Mouse (Mus musculus): ENCODE data around the gene Spns1.

DNA sequence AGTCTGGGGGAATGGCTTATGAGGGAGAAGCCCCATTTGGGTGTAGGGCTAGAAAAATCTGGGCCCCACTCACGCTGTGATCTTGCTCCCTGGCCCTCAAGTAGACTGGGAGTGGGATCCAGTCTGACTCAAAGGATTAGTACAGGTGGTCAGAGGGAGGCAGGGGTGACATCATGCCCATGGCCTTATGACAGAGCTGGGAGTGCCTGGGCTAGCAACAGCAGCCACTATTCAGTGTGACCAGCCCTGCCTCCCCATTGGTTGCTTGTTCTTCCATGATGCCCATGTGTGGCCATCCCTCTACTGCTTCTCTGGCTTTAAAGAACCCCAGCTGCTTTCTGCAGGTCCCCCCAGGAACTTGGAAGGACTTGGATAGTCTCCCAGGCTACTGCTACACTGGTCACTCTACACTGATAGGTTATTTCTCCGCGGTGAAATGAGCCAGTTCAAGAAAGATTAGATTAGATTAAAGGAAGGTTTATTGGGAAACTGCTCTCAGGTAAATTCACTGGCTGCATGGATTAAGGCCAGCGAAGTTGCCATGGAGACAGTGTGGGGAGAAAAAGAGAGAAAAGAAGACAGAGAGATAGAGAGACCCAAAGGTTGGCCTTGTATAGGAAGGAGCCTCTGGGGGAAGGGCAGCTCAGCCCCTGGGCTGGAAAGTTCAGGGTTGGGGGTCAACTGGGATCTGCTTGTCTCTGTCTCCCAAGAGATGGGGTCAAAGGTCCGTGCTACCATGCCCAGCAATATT is 21.2 kb downstream of the Spns1 start:
- TF ChIP-seq CHD2 (IDR thresholded peaks at IDR 0.05; ENCODE audit: low read depth, low read length) (no peak), ZNF384 (IDR thresholded peaks at IDR 0.05; ENCODE audit: low read depth, low read length) (no peak), ZC3H11A (IDR thresholded peaks at IDR 0.05; ENCODE audit: borderline replicate concordance, low read depth, low read length) (no peak), HCFC1 (IDR thresholded peaks at IDR 0.05; ENCODE audit: borderline replicate concordance, insufficient read depth, low read length) (no peak)
